Mouse (Mus musculus) E14TG2a.4 (cell line): ENCODE data around the gene Gm45233.

ENCODE experiments used
- H3K27me3 ChIP-seq: 2 replicates; pipeline ENCODE4 v1.6.1; 2014; ENCODE audit warnings: low read length, control low read depth; ENCODE audit not compliant: insufficient read depth
- H3K36me3 ChIP-seq: 2 replicates; pipeline ENCODE4 v1.6.1; 2014; ENCODE audit warnings: low read length, control low read depth; ENCODE audit not compliant: insufficient read depth
- H3K4me1 ChIP-seq: replicated peaks from 2 replicates; pipeline ENCODE4 v1.6.1; 2014; ENCODE audit warnings: low read depth, low read length, control low read depth
- H3K4me3 ChIP-seq: replicated peaks from 2 replicates; pipeline ENCODE4 v1.5.1; 2014; ENCODE audit warnings: mild to moderate bottlenecking, low read length
- H3K9me3 ChIP-seq: 2 replicates; pipeline ENCODE4 v1.6.1; 2014; ENCODE audit warnings: low read length, control low read depth
- CTCF ChIP-seq: conservative IDR thresholded peaks from 2 replicates; pipeline ENCODE4 v1.5.1; 2014; ENCODE audit warnings: low read length
- NANOG ChIP-seq: IDR thresholded peaks from 2 replicates; pipeline ENCODE4 v1.6.1; 2014; ENCODE audit warnings: borderline replicate concordance, low read length, mixed read lengths
- POU5F1 ChIP-seq: IDR thresholded peaks from 2 replicates; pipeline ENCODE4 v1.6.1; 2014; ENCODE audit warnings: low read length, borderline replicate concordance

The Gm45233 gene

GRCm38 (mm10) chr7:43423991-43424625 is 19.8 kb upstream of the Gm45233 start:
- no peaks in the 10 kb centered on the region for H3K36me3 ChIP-seq
- no peaks in the 10 kb centered on the region for H3K9me3 ChIP-seq

GRCm38 (mm10) chr7:43427406-43427805 is 16.5 kb upstream of the Gm45233 start, which contains the start of gene Lim2:
TSS of gene Lim2 (plus strand) at chr7:43427670.
- Histone ChIP-seq H3K4me3 (peak within 1 kb of the TSS; percentile 29; the same call in 1 of the 2 replicates), H3K9me3 (0 out of 2 replicates have a peak, but pooled peaks cover 4% of the 10 kb centered on the region), H3K4me1 (peaks cover 35% of the 10 kb centered on the region), H3K27me3 (no peaks in the 10 kb centered on the region), H3K36me3 (no peaks in the 10 kb centered on the region)
- TF ChIP-seq NANOG (no peak), CTCF (no peak), POU5F1 (no peak)

More at GRCm38 (mm10) chr7:43423991-43424625, 19.8 kb upstream of the Gm45233 start:
- H3K27me3 ChIP-seq = no peaks in the 10 kb centered on the region
- no peak overlapping the region for H3K4me3 ChIP-seq
- H3K4me1 ChIP-seq = peaks cover 17% of the 10 kb centered on the region
- TF ChIP-seq POU5F1 = no peak
- no peak for TF ChIP-seq CTCF
- no peak for TF ChIP-seq NANOG

DNA sequence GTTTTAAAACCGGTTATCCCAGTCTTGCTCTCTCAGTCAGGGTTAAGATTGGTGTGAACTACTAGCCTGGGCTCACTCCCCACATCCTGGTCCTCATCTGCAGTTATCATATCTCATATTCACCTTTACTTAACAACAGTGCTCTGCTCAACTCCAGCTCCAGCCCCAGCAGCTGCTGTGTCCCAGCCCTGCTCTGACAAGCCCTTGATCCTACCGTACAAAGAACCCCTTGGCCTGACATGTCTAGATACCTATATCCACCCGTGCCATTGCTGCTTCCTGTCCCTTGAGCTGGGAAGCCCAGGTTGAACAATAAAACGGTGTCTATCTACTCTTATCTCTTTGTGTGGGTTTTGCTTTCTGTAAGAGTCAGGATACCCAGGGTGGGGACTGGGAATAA is 14.4 kb upstream of the Gm45233 start:
- Histone ChIP-seq H3K27me3 (no peaks in the 10 kb centered on the region), H3K9me3 (0 out of 2 replicates have a peak, but pooled peaks cover 4% of the 10 kb centered on the region), H3K4me1 (peaks cover 47% of the 10 kb centered on the region), H3K4me3 (no peak overlapping the region), H3K36me3 (no peaks in the 10 kb centered on the region)
- TF ChIP-seq CTCF = no peak
- TF ChIP-seq NANOG = no peak
- no peak for TF ChIP-seq POU5F1

- TF ChIP-seq NANOG (peak; percentile 8; the same call in 1 of the 2 replicates), POU5F1 (no peak), CTCF (no peak)
- no peaks in the 10 kb centered on the region for H3K27me3 ChIP-seq
Observed at GRCm38 (mm10) chr7:43432891-43433290, 11.0 kb upstream of the Gm45233 start.

GRCm38 (mm10) chr7:43434676-43435075 is 9.3 kb upstream of the Gm45233 start:
- TF ChIP-seq NANOG (no peak), CTCF (no peak), POU5F1 (no peak)
- peaks cover 50% of the 10 kb centered on the region for H3K4me1 ChIP-seq
- H3K4me3 ChIP-seq = no peak overlapping the region
- H3K36me3 ChIP-seq = no peaks in the 10 kb centered on the region
- peaks cover 6% of the 10 kb centered on the region; the same call in 1 of the 2 replicates for H3K27me3 ChIP-seq
- H3K9me3 ChIP-seq = 0 out of 2 replicates have a peak, but pooled peaks cover 4% of the 10 kb centered on the region

More at GRCm38 (mm10) chr7:43432891-43433290, 11.0 kb upstream of the Gm45233 start:
- H3K4me3 ChIP-seq = no peak overlapping the region
- 0 out of 2 replicates have a peak, but pooled peaks cover 4% of the 10 kb centered on the region for H3K9me3 ChIP-seq
- no peaks in the 10 kb centered on the region for H3K36me3 ChIP-seq
- H3K4me1 ChIP-seq = peaks cover 55% of the 10 kb centered on the region

DNA sequence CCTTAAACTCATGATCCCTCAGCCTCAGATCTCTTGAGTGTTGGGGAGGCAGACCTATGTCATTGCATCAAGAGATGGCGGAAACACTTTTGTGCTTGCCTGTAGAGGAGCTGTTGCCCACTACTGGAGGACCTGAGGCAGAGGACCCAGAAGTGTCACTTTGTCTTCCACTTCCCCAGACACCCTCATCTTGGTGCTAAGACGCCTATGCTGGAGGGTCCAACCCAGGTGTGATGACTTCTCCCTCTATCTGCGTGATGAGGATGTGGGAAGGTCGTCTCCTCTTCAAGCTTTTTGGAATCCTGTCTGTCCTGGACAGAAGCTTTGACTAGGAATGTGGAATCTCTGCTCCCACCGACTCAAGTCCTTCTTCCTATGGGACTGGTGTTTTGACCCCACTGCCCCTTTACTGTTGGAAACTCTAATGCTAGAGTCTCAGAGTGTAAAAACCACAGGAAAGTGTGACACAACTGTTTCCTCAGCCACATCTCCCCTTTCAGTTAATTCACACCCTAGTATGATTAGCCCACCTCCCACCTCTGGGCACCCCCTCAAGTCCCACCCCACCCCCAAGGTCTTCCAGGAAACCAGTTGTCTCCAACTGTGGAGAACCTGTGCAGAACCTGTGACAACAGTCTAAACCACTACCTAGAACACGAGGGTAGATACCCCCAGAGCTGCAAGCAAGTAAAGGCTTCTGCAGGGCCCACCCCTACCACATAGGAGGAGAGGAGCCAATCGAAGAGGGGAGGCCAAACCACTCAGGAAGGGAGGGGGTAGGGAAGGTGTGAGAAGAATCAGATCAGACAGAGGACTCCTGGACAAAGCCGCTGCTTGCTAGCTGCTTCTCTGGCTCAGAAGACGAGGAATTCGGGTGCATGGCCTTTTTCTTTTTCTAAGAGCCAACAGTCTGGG is 7.3 kb upstream of the Gm45233 start, which contains the start of gene Nkg7:
TSS of gene Nkg7 (plus strand) at position 733 of the 915 bp plus-strand sequence.
- H3K36me3 ChIP-seq = no peaks in the 10 kb centered on the region
- no peak for TF ChIP-seq CTCF
- no peak for TF ChIP-seq NANOG
- no peak for TF ChIP-seq POU5F1
- H3K9me3 ChIP-seq = 0 out of 2 replicates have a peak, but pooled peaks cover 3% of the 10 kb centered on the region
- H3K4me3 ChIP-seq = no peak within 1 kb of the TSS
- H3K4me1 ChIP-seq = peaks cover 51% of the 10 kb centered on the region
- H3K27me3 ChIP-seq = peaks cover 6% of the 10 kb centered on the region; the same call in 1 of the 2 replicates

- Histone ChIP-seq H3K36me3 (no peaks in the 10 kb centered on the region), H3K4me1 (peaks cover 55% of the 10 kb centered on the region), H3K9me3 (no peaks in the 10 kb centered on the region), H3K27me3 (peaks cover 6% of the 10 kb centered on the region; the same call in 1 of the 2 replicates), H3K4me3 (no peak overlapping the region)
- TF ChIP-seq CTCF = no peak
Observed at GRCm38 (mm10) chr7:43438611-43439010, 5.3 kb upstream of the Gm45233 start.

DNA sequence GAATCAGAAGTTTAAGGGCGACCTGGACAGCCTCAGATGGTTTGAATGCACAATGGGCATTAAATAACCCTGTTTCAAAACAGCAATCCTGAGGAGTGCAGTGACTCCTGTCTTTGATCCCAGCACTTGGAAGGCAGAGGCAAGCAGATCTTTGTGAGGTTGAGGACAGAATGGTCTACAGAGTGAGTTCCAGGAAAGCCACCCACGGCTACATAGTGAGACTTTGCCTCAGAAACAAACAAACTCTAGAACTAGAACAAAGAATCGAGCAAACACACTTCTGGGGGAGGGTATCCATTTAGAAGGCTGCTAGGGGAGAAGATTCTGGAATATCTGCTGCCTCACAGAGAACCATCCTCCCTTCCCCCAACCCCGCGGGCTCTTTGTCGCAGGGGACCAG is 3.4 kb upstream of the Gm45233 start, which contains the start of gene Cldnd2:
TSS of gene Cldnd2 (plus strand) at position 301 of the 400 bp plus-strand sequence.
- no peak for TF ChIP-seq CTCF
- TF ChIP-seq POU5F1 = no peak
- TF ChIP-seq NANOG = no peak
- H3K36me3 ChIP-seq = 0 out of 2 replicates have a peak, but pooled peaks cover under 1% of the 10 kb centered on the region
- H3K9me3 ChIP-seq = no peaks in the 10 kb centered on the region
- peaks cover 53% of the 10 kb centered on the region for H3K4me1 ChIP-seq
- H3K27me3 ChIP-seq = peaks cover 6% of the 10 kb centered on the region; the same call in 1 of the 2 replicates
- H3K4me3 ChIP-seq = no peak within 1 kb of the TSS
